Mouse (Mus musculus) gastrocnemius, postnatal 10 days (tissue): ENCODE data around the gene Slc45a2. TPM values are rescaled to one million over a fixed set of nuclear protein-coding genes. Genes with fewer than 3 reads are reported as not detected.
"Not testable (repeated sequence)": the region's sequence is repeated elsewhere in the genome, so short reads cannot be mapped to it uniquely, and the experiment has no call there.

Experiments
- DNase-seq: peaks from one replicate; pipeline ENCODE4 v3.0.0; 2021; ENCODE audit warnings: mixed read lengths
- long read RNA-seq, 2 experiments: library from polyadenylated mRNA; stranded (forward); transcript quantifications; one replicate each; pipeline ENCODE4 v2.0.0; 2021
- total RNA-seq, 2 experiments: library from RNA; stranded (reverse); gene quantifications; 2 replicates each; pipeline ENCODE4 v1.2.3; 2021

Gene Slc45a2
- total RNA-seq: not detected
- long read RNA-seq, experiment 1: 0 reads
- long read RNA-seq, experiment 2: 0 reads

DNA sequence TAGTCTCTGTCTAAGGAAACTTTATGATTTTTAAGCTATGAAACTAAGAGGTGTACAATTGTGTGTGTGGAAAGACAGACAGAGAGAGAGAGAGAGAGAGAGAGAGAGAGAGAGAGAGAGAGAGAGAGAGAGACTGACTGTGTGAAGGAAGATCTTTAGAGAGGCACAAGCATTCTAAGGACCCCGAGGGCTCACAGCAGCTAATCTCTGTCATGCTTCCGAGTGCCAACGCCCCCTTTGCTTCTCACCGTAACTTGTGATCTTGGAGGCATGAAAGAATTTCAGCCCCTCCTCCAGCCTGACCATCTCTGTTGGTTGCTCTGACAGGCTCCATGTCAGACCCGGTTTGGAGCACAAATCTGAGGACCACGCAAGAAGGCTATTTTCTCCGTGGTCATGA, at the start of gene Slc45a2:
Gene Slc45a2, plus strand, starts transcription at position 301 of the 400 bp plus-strand sequence.
- no peak for DNase-seq

DNA sequence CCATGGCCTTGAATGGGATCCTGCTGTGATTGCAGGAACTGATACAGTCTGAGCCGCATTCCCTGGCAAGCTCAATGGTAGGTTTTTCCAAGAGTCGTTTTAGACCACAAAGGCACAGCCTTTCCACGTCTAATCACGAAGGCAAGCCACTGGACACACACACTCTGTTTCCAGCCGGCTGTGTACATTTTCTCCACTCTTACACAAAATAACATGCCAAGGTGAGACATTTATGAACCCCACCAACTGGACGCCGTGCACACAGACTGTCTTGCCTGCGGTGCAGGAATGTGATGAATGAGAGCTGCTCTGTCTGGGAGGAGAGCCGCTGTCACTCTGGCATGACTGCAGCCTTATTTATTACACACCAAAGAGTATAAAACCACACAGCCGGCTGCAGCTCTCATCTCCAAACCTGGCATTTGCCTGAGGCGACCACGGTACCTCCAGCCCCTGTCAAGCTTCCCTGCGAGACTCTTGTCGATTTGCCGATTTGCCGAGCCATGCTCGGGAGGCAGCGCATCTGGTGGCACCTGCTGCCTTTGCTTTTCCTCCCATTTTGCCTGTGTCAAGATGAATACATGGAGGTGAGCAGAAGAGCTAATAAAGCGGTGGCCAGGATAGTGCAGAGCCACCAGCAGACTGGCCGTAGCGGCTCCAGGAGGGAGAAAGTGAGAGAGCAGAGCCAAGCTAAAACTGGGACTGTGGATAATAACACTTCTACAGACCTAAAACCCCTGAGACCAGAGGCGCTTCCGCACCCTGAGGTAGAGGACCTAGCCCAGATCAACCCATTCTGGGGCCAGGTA, 48.4 kb upstream of the Slc45a2 start, which contains the start of gene C1qtnf3:
Gene C1qtnf3, plus strand, starts transcription at position 382 of the 809 bp plus-strand sequence.
- DNase-seq: peak; percentile 26

DNA sequence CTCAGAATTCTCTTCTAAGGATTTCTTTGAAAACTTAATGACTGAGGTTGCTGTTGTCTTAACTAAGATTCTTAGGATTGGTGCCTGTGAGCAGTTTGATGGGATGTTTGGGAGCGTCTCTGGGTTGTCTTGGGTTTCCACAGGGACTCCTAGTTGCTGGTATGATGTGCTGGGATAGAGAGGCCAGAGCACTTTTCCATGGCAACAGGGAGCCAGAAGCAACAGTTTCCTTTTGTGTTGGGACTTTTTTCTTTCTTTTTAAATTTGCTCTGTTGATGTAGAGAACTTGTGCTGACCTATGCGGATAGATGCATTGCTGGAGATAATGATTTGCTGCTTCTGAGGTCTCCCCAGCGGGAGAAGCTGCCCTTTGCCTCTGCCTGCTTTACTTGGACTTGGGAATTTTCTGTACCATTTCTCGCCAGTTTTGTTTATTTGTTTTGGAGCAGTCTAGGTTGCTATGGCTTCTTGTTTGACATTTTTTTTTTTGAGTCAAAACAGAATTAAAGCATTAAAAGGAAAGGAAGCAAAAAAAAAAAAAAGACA, 47.7 kb upstream of the Slc45a2 start:
- DNase-seq: no peak

DNA sequence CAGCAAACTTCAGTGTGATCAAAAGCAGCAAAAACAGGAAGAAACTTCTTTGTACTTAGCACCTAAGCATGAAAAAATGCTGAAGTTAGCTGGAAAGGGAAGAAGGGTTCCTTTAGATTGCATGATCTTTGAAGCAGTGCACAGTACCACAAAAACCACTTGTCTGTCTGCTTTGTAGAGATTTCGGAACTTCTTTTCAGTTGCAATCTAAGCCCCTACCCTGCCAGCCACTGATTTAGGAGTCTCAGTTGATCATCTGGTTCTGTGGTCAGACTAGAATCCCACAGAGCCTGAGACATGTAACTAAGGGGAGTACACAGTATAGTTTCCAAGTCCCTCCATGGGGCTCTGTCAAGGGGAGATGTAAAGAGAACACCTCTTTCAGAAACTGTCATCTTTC, 47.1 kb upstream of the Slc45a2 start:
- DNase-seq: no peak

- no peak for DNase-seq
Measured at GRCm38 (mm10) chr15:10954381-10955016, 46.0 kb upstream of the Slc45a2 start.

DNA sequence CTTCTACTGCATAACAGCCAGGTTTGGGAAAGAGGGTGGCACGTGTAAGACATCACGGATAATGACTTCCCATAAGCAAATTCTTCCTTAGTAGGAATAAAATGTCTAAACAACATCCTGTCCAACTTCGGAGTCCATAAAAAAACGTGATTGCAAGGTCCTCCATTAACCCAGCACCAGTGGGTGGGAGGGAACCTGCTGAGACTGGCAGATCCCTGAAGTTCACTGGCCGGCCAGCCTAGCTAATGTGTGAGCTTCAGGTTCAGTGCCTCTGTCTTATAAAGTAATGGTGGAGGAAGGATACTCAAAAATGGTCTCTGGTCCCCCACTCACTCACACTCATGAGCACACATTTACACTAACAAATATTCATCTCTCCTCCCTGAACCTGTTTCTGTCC, 45.4 kb upstream of the Slc45a2 start:
- no peak for DNase-seq

GRCm38 (mm10) chr15:10956706-10957105, 43.8 kb upstream of the Slc45a2 start:
- no peak for DNase-seq

- DNase-seq: no peak
Measured at GRCm38 (mm10) chr15:10959277-10960026, 41.1 kb upstream of the Slc45a2 start.

GRCm38 (mm10) chr15:10960267-10960666, 40.3 kb upstream of the Slc45a2 start:
- no peak for DNase-seq

DNA sequence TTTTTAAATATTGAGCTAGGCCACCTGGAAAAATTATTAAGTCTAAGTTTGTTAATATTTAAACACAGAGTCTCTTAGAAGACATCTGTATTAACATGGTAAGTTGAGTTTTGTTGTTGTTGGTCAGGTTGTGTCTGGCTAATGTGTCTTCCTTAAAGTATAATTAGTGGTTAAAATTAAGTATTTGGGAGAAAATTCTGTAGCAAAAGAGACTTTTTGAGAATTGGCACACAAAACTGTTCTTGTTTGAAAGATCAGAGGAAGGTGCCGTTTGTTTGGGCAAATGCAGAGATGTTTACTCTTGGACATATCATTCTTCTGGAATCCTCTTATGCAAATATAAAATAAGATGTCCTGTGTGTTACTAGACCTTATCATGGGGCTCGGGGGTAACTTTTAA, 37.9 kb upstream of the Slc45a2 start:
- DNase-seq: no peak

- no peak for DNase-seq
Measured at GRCm38 (mm10) chr15:10969439-10969838, 31.1 kb upstream of the Slc45a2 start.

- no peak for DNase-seq
Measured at GRCm38 (mm10) chr15:10970777-10971176, 29.7 kb upstream of the Slc45a2 start.

DNA sequence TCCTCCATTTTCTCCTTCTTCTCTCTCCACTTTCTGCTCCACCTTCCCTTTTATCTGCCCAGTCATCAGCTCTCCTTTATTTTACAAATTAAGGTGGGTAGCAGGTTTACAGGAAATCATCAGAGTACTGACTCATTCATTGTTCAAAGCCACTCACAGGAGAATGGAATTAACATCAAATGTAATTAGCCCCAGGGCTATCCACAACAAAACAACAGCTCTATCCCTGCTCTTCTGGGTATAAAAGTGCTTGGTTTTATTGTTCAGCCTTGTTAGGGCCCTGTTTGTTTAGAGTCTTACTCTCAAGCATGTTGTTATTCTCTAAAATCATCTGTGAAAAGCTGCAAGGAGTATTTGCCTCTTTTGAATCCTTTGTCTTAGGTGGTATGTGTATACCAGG, 23.4 kb upstream of the Slc45a2 start:
- no peak for DNase-seq

DNA sequence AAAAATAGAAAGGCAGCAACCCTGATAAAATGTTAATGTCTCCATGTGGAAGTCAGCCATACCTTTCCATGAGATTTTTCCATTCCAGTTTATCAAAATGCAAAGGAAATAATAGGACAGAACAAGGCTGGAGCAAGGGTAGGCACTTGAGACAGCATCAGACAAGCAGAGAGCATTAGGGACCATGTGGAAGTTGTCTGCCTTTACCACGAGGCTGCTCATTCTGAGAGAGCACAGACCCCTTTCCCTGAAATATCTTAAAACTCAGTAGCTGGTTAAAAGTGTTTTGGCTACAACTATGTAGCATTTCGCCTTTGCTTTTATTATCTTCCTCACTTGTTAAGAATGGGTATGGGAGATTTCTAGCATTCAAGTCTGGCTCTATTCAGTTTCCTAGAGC, 19.8 kb upstream of the Slc45a2 start:
- DNase-seq: no peak

DNA sequence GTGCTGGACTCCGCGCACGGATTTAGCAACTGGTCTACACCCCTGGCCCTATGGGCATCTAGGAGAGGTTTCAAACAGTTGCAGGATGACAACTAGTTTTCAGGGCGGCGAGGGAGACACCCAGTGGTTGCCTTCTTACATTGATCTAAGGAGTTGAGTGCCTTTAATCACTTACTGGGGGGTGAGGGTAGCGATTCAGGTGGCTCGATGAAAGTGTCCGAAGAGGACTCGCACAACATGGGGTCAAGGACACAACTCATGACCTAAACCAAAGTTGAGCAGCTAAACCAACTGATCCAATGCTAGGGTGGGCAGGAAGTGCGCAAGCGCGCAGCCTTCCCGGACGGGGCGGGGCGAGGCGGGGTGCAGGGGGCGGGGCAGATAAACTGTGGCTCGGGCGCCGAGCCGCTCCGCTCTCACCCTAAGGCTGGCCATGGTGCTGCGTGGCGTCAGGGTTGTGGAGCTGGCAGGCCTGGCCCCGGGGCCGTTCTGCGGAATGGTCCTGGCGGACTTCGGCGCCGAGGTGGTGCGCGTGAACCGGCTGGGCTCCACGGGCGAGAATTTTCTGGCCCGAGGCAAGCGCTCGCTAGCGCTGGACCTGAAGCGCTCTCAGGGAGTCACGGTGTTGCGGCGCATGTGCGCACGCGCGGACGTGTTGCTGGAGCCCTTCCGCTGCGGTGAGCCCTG, 19.0 kb upstream of the Slc45a2 start, which contains the start of gene Amacr:
Gene Amacr, plus strand, starts transcription at position 380 of the 687 bp plus-strand sequence.
- peak; percentile 92 for DNase-seq

GRCm38 (mm10) chr15:10982064-10982435, 18.5 kb upstream of the Slc45a2 start:
- DNase-seq: no peak

DNA sequence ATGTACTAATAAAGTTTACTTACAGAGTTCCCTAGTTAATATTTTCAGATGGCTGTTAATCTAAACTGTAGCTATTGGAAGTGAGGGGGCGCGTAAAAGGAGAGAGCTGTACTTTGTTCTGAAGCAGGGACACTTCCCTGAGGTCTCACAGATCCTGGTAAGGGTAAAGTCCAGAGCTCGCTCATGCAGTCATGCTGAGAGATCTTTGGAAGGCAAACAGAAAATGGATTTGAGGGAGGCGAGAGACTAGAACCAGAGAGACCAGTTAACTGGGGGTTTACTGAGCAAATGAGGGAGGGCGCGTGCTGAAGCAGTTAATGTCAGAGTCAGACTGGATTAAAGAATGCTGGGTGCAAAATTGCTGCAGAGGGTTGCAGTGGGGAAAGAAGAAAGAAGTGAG, 14.8 kb upstream of the Slc45a2 start:
- no peak for DNase-seq

DNA sequence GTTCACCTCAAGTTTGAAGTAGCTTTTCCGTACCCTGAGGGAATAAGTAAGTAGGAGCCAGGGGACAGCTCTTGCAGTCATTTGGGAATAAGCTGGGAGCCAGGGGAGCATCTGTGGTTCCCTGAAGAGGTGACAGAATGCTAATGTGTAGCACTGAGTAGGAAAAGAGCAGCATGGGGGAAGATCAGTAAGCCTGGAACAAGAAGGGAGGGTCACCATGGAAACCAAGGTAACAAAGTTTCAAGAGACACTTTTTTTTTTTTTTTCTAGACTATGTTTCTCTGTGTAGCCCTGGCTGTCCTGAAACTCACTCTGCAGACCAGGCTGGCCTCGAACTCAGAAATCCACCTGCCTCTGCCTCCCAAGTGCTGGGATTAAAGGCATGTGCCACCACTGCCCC, 14.0 kb upstream of the Slc45a2 start:
- DNase-seq: not testable (repeated sequence)

GRCm38 (mm10) chr15:10990411-10990810, 10.1 kb upstream of the Slc45a2 start:
- DNase-seq: no peak

DNA sequence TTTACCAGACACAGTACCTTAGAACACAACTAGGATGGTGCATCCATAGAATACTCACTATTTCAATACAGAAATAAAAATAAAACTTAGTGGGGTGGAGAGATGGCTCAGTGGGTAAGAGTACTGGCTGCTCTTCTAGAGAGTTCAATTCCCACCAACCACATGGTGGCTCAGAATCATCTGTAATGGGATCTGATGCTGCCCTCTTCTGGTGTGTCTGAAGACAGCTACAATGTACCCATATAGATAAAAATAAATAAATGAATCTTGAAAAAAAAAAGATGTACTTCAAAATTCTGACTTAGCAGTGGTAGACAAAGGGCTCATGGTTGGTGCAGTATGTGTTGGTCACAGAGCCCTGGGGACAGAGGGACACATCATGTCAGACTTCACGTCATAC, 9.0 kb upstream of the Slc45a2 start:
- DNase-seq: no peak

GRCm38 (mm10) chr15:10999832-11000231, 689 bp upstream of the Slc45a2 start:
- DNase-seq: no peak

GRCm38 (mm10) chr15:11003791-11004190, 3.3 kb downstream of the Slc45a2 start:
- no peak for DNase-seq
